Mouse (Mus musculus): Measurements from ENCODE around the gene Steap4.

DNA sequence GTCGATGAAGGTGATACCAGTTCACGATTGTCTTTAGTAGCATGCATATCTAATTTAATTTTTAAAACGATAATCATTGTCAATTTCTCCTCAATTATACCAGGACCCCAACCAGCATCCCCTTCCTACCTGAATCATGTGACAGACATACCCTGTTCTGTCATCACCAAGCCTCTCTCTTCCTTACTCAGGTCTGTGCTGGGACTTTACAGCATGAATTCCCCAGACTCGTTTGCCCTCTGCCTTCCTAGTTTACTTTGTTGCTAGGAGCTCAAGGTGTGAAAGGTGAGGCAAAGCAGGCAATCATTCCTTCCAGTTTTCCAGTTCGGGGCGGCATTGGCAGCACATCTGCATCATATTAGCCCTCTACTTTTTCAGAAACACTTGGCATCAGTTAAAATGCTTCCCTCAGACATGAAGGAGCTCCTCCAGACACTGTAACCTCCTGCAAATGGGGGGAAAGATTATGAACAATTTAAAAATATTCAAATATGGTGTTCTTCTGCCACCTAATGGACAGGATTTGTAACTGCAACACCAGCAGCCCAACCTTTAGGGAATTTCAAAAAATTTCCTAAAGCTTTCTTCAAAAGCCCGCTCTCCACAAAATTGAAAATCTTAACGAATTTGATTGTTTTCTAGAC is 36.3 kb downstream of the Steap4 start:
- TF ChIP-seq CTCF (IDR thresholded peaks at IDR 0.05; ENCODE audit: low read depth, low read length) (no peak), POLR2A (IDR thresholded peaks at IDR 0.05; ENCODE audit: insufficient read depth, low read length) (no peak), EP300 (IDR thresholded peaks at IDR 0.05; ENCODE audit: insufficient read depth, low read depth, low read length) (no peak)
